Mouse (Mus musculus): ENCODE results near the gene Col6a2. TPM values are rescaled to one million over a fixed set of nuclear protein-coding genes. Genes with fewer than 3 reads are reported as not detected.

Gene Col6a2
- total RNA-seq, 2 experiments from 2014 or later, result 15.6 to 17.8 TPM

DNA sequence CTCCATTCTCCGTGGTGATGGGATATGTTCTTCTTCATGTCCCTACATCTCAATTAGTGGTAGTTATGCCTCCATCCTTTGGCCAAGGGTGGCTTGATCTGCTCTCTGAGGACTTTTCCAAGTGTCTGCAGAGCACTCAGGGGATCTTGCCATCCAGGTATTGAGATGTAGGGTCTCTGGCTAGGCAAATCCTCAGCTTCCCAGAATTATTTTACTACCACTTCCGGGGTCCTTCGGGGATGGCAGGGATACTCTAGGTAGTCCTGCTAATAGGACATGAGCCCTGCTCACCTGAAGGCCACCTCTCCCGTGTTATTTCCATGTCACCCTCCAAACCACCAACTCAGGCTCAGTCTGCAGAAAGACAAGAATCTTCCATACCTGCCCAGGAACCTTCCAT lies 13.2 kb upstream of the Col6a2 start:
- DNase-seq (ENCODE audit: low spot score in 2 of 2), result no peak

DNA sequence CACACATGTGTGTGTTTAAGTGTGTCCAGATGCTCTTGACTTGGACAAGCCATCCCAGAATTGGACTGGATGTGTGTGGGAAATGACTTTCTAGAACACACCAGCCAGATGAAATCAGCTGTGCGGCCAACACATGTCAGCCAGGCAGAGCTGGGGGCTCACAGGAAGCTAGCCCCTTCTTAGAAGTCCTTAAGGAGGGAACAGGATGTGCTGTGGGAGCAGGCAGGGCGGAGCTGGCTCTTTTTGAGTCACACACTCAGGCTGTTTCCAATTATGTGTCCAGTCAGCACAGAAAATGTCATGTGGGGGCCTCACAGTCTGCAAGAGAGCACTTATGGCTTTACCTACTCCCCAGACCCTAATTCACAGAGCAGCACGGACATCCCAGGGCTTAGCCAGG lies 12.6 kb upstream of the Col6a2 start:
- DNase-seq (ENCODE audit: low spot score in 2 of 2), result no peak

DNA sequence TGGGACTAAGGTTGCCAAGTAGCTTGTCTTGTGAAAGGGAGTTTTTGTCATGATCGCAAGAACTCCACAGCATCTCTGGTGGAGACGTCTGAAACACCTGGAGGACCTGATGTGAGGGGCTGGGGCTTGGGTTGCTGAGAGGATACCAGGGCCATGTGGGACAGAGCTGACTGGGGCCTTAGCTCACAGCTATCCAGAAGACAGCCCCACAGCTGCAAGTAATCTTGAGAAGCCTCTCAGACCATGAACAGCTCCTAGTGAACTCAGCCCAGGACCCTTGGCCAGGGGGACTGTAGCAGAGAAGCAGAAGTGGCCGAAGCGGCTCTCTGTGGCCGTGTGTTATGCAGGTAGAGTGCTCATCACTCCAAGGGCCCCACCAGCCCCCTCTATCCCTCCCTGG lies 11.2 kb upstream of the Col6a2 start:
- DNase-seq (ENCODE audit: low spot score in 2 of 2), result no peak

DNA sequence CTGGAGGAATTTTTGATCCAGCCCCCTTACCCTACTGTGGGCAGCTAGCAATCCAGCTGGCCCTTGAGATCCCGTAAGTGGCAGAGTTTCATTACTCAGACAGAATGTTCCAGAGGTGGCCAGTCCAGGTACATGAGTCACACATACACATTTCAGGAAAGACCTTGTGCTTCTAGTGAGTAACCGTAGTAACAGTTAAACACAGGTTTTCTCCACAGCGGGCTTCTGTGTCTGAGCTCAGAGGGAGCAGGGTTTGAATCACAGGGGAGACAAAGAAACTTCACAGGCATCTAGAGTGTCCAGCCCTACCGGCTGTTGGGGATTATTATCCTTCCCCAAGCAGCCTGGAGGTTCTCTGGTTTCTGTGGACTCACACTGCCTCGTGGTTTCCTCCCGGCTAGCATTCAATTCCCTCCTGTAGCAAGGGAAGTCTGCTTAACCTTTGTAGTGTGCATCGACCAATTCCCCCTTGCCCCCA lies 10.7 kb upstream of the Col6a2 start:
- DNase-seq (ENCODE audit: low spot score in 2 of 2), result no peak

DNA sequence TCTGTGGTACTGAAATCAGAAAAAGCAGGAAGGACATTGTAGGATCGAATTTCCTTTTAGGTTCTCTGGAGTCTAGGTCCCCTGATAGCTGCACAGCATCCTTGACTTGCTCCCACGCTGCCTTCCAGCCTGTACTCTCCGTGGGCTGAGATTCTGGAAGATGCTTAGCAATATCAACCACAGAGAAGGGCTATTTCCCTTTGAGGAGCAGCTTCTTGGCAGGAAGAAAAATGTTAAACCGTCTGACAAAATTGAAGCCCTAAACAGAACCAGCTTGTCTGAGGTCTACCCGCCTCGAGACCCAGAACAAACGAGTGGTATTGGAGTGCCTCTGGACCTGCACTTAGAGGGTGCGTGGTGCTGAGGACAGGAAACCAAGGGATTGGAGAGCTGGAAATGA lies 9.2 kb upstream of the Col6a2 start:
- no peak for DNase-seq (ENCODE audit: low spot score in 2 of 2)

DNA sequence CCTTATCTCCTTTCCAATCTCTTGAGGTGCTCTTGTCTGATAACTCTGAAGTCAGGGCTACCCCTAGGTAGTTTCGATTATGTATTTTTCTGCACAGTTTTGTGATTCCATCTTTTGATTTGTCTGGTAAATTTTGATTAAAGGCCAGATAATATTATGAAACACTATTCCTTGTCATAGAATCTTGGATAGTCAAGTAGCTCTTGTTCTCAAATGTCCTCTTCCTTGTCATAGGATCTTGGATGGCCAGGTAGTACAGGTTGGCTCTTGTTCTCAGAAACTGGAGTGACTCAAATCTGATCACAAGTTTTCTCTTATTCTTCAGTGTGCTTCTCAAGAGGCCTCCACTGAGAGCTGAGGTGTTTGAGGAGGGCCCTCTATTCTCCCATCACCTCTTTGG lies 7.2 kb upstream of the Col6a2 start:
- no peak for DNase-seq (ENCODE audit: low spot score in 2 of 2)

DNA sequence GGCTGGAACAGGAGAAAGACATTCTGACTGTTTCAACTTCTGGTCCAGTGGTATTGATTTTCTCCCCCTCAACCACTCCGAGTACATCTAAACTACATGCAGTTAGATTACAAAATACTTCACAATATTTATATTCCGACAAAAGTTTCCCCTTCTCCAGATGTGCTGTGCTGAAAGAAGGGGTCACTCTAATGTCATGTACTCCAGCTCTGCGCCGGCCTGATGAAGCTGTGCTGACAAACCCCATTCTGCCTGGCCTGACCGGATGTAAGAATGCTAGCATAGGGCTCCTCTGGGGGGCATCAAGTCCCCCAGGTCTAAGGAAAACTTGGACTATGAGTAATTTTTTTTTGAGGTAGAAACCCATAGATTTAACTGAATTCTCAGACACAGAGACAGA lies 4.3 kb upstream of the Col6a2 start:
- DNase-seq (ENCODE audit: low spot score in 2 of 2), result no peak

DNA sequence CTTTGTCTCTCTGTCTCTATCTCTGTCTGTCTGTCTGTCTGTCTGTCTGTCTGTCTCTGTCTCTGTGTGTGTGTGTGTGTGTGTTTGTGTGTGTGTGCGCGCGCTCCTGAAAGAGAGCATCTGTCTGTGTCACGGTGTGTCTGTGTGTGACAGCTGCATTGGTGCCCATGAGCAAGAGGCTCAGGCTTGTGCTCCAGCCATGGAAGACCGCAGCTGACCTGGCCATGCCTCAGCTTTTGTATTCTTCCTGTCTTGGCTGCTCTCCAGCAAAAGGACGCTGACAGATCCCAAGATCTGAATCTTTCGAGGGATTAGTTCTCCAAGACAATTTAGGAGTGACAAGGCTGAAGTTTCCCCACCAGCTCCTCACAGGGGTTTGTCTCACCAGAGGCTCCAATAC lies 1.5 kb upstream of the Col6a2 start:
- no peak for DNase-seq (ENCODE audit: low spot score in 2 of 2)

DNA sequence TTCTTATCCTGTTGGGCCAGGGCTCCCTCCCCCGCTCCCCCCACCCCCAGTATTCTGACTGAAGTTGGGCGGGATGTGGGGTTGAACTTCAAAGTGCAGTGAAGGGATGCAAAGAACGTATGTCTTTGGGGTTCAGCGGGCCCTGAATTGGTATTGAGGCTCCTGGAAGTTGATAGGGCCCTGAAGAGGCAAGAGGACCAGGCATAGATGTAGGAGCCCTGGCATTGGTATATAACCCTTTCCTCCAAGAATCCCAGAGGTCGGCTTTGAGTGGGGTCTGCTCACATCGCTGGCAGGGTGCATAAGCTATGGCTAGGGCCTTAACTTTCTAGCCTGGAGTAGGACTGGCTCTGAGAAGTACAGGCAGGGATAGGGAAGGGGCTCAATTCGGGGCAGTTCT lies 304 bp upstream of the Col6a2 start:
- DNase-seq (ENCODE audit: low spot score in 2 of 2), result no peak

DNA sequence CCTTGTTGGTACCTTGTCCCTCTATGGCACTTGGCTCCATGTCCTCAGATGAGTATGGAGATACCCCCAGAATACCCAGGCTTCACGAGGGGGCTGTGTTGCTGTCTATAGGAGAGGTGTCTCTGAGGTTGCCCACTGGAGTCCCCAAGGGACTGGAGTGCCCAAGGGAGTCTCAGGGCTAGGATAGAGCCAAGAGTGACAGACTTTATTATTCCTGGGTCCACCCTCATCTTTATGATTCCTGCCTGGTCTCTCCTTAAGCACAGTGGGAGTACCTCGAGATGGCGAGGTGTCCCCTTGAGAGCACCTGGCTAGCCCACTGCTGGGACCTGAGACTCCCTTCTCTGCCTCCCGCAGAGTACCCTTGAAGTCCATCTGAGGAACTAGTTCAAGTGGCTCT lies 1.0 kb downstream of the Col6a2 start:
- DNase-seq (ENCODE audit: low spot score in 2 of 2), result no peak

DNA sequence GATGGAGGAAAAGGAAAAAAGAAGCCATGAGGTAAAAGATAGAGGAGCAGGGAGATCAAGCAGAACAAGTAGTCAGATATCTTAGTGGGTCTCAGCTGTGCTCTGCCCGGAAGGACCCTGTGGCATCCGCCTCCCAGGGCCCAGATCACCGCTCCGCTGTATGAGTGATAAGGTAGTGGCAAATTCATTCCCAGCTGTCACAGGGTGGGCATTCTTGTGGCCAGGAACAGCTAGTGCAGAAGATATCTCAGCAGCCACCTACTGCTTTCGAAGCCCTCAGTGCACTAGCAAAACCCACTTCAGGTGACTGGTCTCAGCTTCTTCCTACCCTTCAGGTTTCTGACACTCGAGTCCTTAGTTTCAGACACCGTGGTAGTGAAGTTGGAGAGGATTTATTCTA lies 11.0 kb downstream of the Col6a2 start:
- no peak for DNase-seq (ENCODE audit: low spot score in 2 of 2)

DNA sequence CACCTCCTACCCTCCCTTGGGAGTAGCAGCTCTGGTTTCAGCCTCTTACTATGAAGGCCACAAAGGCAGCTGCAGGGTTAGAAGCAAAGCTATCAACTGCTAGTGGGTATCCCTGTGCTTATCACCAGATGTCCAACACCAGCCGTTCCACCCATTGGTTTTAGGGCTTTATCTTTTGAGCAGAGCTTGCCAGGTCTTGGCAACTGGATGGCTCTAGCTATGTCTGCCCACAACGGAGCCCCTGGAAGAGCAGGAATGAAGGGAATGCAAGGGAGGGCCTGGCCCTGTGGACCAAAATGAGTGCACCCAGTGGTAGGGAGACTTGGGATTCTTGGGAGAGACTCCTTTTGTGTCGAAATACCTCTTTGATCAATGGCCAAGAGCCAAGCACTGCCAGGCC lies 20.7 kb downstream of the Col6a2 start:
- DNase-seq (ENCODE audit: low spot score in 2 of 2), result no peak

DNA sequence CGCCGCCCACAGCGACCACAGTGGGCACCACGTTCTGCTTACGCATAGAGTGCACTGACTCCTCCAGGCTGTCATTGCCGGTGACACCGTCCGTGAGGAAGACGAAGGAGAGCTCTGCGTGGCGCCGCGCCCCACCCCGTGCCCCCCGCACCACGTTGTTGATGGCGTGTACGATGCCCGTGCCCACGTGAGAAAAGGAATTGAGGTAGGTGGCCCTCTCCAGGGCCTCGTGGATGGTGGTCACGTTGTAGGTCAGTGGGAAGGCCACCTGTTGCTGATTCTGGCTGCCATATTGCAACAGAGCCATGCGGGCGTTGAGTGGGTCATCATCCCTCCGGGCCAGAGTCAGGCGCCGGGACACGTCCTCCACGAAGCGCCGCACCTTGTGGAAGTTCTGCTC lies 27.1 kb downstream of the Col6a2 start:
- no peak for DNase-seq (ENCODE audit: low spot score in 2 of 2)

DNA sequence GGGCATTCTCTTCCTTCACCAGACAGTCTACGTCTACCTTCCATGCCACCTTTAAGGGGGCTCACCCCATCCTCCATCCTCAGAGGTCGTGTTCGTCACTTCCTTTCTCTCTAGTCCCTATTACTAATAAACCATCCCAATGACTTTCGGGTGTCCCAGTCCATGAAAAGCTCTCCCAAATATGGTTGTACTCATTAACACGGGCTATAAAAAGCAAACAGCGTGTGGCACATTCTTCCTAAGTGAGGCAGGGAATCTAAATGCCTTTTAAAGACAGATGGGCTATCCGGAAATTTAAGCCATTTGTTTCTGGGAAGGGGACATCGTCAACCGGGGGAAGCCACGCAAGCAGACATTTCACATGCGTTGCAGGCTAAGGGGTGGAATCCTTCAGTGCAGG lies 33.2 kb downstream of the Col6a2 start:
- no peak for DNase-seq (ENCODE audit: low spot score in 2 of 2)

DNA sequence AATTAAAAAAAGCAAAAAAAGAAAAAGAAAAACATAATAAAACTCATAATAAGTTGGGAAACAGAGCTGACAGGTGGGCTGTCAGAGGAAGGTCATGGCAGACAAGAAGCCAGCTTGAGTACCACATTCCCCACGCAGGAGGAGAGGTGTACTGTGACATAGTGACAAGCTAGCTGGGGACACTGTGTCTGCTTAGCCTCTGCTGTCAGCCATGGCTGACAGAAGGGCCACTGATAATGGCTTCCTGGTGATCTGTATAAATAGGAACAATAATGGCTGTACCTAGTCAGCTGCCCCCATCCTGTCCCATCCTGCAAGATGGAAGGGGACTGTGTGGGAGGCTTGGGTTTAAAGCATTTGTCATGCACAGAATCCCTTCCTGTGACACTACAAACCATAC lies 37.2 kb downstream of the Col6a2 start:
- no peak for DNase-seq (ENCODE audit: low spot score in 2 of 2)

DNA sequence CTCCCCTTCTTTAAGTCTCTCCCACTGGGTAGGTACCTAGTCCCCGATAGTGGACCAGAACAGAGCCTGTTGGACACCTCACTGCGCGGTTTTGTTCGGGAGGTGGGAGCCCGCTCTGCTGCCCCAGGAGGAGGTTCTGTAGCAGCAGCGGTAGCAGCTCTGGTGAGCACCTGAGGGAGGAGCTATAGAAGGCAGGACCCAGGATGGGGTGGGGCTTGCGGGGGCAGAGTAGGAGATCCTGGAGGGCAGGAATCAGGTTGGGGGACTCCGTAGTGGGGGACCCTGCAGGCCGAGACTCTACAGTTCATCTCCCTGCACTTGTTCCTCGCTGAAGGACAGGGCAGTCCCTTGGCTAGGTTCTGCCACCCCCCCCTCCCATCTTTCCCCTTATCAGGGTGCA lies 39.3 kb downstream of the Col6a2 start:
- no peak for DNase-seq (ENCODE audit: low spot score in 2 of 2)

DNA sequence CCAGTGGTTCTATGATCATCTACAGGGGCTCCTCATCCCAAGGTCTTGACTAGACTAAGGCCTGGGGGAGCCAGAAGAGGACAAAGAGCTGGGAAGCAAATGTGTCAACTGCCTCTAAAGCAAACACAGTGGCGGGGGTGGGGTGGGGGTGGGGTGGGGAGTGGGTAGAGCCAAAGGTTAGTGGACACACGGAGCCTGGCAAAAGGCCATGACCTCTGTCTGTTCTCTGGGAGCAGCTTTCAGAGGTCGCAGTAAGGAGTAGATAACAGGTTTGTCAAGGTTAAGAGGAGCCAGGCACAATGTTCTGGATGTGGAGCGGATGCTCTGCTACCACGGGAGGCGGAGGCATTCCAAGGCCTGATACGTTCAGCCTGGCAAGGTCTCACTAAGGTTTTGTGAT lies 46.5 kb downstream of the Col6a2 start:
- DNase-seq (ENCODE audit: low spot score in 2 of 2), result no peak

DNA sequence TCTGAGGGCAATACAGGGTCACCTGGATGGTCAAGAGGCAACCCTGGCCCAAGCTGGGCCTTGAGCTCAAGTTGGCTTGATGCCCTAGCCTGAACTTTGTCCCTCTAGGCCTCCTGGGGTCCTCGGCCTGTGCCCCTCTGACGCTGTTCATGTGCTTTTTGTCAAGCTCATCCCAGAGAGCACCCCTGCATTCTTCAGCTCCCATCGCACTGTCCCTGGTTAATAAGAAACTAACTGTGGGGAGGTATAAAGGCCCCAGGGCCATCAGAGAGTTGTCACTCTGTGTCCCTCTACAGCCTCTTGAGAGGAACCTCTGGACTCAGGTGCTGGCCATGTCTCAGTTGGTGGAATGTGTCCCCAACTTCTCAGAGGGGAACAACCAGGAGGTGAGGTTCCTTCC lies 48.1 kb downstream of the Col6a2 start, which contains the start of gene Ftcd:
Gene Ftcd (plus strand): TSS at position 275 of the 400 bp plus-strand sequence.
- DNase-seq (ENCODE audit: low spot score in 2 of 2), result no peak

DNA sequence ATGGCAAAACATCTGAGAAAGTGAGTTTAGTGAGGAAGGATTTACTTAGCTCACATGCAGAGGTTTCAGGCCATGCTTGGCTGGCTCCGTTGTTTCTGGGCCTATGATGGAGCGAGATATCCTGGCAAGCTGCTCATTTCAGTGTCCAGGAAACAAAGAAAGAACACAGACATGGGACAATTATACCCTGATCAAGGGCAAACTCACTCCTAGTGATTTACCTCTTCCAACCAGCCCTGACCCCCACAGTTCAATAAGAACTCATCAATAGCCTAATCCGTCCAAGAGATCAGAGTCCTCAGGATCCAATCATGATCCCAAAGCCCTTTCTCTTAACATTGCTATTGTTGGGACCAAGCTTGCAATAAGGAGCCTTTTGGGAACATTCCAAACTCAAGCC lies 51.3 kb downstream of the Col6a2 start:
- no peak for DNase-seq (ENCODE audit: low spot score in 2 of 2)

DNA sequence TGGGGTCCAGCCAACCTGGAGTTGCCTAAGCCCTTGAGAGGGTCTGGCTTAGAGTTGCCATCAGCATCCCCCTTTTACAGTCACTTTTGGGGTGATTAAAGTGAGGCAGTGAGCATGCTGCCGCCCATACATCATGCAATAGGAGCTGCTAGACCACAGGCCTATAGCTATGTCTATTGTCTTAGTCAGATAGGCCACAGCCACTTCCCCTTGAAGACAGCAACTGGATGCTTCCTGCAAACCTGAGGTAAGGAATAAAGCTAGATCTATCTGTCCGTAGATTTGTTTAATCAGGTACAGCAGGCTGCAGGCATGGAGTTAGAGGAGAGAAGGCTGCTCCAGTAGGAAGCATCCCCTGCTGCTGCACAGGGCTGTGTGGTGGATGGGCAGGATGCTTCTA lies 52.4 kb downstream of the Col6a2 start:
- DNase-seq (ENCODE audit: low spot score in 2 of 2), result no peak

DNA sequence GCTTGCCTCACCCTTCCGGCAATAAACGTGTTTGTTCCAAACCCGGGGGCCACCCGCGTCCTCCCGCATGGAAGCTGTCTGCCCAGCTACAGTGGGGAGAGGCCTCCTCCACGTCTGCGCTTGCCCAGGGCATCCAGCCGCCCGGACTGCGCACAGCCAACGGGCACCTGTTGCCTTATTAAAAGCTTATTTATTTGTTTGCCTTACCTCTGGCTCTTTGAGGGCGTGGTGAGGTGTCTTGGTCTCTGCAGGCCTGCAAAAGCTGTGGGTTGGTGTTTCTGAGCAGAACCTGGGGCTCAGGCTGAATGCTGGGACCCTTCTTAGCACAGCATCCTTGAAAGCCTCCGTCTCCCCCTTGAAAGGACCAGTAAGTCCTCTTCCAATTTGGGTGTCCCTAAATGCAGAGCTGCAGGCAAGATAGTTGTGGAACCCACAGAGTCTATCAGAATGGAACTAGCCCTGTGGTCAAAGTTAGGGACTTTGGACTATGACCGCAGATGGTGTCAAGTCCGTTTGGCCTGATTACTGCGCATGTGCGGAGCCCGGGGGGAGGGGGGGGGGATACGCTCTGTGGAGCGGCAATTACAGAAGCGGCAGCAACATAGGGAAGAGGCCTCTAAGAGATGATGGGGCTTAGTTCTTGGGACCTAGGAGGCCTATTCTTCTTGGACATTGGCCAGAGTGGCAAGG lies 53.3 kb downstream of the Col6a2 start:
- no peak for DNase-seq (ENCODE audit: low spot score in 2 of 2)

DNA sequence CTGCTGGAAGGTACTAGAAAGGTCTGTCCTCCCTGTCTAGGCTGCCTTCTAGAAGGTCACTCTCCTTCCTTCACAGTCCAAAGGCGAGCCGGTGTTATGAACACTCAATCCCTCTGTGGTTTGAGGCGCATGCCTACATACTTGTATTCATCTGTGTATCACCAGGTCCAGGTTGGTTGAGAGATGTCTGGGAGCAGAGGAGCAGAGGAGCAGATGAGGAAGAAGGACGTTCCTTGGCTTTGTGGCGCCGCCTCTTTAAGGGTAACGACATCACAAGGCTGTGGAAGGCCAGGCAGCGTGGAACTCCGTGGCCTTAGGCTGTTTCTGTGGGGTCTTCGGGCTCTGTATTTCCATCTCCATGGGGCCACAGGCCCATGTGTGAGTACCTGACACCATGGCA lies 61.5 kb downstream of the Col6a2 start, which contains the start of gene Spatc1l:
Gene Spatc1l (plus strand): TSS at position 301 of the 400 bp plus-strand sequence.
- DNase-seq (ENCODE audit: low spot score in 2 of 2), result no peak

DNA sequence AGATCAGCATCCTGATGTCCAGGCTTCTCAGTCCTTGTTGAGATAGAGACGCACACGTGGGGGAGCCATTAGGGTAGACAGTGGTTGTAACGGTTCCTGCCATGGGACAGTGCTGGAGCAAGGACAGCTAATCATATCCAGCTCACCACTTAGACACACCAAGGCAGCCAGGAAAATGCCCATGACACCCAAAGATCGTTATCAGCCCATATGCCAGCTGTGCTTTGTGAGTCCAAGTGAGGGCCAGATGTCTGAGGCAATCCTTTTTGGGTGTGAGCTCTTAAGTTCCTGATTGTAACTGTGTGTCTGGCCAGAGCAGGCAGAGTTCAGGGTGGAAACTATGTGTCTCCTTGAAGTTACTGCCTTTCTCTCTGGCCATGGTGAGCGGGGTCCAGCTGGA lies 69.4 kb downstream of the Col6a2 start:
- no peak for DNase-seq (ENCODE audit: low spot score in 2 of 2)

DNA sequence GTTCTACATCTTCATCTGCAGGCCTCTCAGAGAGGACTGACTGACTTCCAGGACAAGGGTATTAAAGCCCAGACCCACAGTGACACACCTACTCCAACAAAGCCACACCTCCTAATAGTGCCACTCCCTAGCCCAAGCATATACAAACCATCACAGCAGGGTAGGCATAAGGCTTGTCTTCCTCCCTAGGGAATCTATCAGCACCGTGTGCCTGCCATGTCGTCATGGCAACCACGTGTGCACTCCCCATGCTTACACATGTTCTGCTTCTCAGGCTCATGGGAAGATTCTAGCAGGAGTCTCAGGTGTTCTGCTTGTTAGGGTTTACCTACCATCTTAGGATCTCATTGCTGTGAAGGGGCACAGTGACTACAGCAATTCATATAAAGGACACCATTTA lies 71.9 kb downstream of the Col6a2 start:
- no peak for DNase-seq (ENCODE audit: low spot score in 2 of 2)
